Mouse (Mus musculus) ES-Bruce4 (cell line): Measurements from ENCODE around the gene Prrg2.
A peak's percentile ranks its signal among the peaks of the same experiment; 100 is the strongest.

Source experiments
- CTCF ChIP-seq: IDR thresholded peaks from one replicate; pipeline ENCODE4 v1.8.1; 2011; ENCODE audit warnings: low read depth, low read length
- POLR2A ChIP-seq: IDR thresholded peaks from one replicate; pipeline ENCODE4 v1.8.1; 2011; ENCODE audit warnings: low read length; ENCODE audit not compliant: insufficient read depth

DNA sequence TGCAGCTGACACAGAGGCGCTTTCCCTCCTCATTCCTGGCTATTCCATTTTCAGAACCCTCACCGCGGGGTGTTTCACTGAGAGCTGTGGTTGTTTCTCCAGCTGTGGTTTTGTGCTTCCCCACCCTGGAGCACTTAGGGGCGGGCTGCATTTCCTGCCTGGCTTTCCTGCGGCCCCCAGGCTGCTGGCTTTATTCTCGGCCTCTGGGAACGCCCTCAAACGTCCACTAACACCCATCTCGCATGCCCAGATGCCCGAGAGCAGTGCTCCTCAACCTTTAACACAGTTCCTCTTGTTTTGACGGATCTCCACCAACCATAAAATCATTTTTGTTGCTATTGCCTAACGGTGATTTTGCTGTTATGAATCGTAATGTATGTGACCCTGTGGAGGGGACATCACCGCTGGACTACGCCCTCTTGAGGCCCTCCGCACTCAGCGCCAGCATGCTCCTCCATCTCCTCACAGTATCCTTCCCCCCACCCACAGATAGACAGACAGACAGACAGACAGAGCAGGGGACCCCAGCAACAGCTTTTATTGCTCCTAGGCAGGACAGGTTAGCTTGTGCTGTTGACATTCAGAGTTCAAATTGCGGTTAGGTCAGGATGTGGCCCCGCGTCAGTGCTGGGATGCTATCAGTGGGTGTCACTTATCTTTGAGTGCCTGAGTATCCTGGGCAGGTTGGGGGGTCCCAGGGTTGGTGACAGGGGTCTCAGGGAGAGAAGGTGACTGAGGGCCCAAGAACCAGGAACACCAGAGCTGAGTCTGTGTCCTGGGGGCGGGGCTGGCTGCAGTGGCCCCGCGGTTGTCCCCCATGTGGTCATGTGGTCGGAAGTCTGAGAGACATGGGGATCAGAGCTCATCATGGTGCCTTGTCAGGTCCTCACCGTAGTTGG is 20.2 kb upstream of the Prrg2 start:
- TF ChIP-seq CTCF = peak; percentile 49
- TF ChIP-seq POLR2A = no peak
